Mouse (Mus musculus) stomach, postnatal 0 days (tissue): ENCODE measurements around the gene Tmem161a.

Experiments used
- CTCF ChIP-seq: IDR thresholded peaks from 2 replicates; pipeline ENCODE4 v1.5.1; 2016; ENCODE audit warnings: antibody characterized with exemption, low read depth, mild to moderate bottlenecking, moderate library complexity
- EP300 ChIP-seq: optimal IDR thresholded peaks from 2 replicates; pipeline ENCODE3; 2016; ENCODE audit warnings: antibody characterized with exemption

GRCm38 (mm10) chr8:70215092-70215491 is 42.9 kb downstream of the Tmem161a start:
- TF ChIP-seq CTCF (no peak), EP300 (no peak)
